Mouse (Mus musculus): ENCODE measurements around the gene Klf6. TPM values are rescaled to one million over a fixed set of nuclear protein-coding genes. Genes with fewer than 3 reads are reported as not detected.

The Klf6 gene
- total RNA-seq, 2 experiments from 2014 or later, result 27.9 to 31.9 TPM

- DNase-seq (ENCODE audit: low spot score in 2 of 2), result peak in 1 of 2 experiments; percentile 49
Measured at GRCm38 (mm10) chr13:5862626-5863407, 1.5 kb downstream of the Klf6 start.

GRCm38 (mm10) chr13:5863408-5863891, 2.2 kb downstream of the Klf6 start:
- DNase-seq (ENCODE audit: low spot score in 2 of 2), result peak in 1 of 2 experiments; percentile 44

GRCm38 (mm10) chr13:5864265-5865097, 3.2 kb downstream of the Klf6 start:
- no peak for DNase-seq (ENCODE audit: low spot score in 2 of 2)

- no peak for DNase-seq (ENCODE audit: low spot score in 2 of 2)
Measured at GRCm38 (mm10) chr13:5865098-5865415, 3.8 kb downstream of the Klf6 start.

- DNase-seq (ENCODE audit: low spot score in 2 of 2), result no peak
Measured at GRCm38 (mm10) chr13:5866091-5866490, 4.8 kb downstream of the Klf6 start.

DNA sequence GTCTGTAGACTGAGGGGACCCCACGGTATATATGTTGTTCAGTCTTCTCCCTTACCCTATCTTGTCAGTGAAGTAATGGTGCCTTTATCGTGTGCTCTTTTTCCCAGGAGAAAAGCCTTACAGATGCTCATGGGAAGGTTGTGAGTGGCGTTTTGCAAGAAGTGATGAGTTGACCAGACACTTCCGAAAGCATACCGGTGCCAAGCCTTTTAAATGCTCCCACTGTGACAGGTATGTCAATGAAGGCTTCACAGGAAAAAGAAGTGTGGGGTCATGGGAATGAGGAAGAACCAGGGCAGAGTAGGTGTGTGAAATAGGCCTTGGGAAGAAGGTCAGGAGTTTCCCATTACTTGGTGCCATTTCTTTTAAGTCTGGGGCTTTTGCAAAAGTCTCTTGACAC, 5.2 kb downstream of the Klf6 start:
- no peak for DNase-seq (ENCODE audit: low spot score in 2 of 2)

- DNase-seq (ENCODE audit: low spot score in 2 of 2), result no peak
Measured at GRCm38 (mm10) chr13:5868376-5868775, 7.1 kb downstream of the Klf6 start.

DNA sequence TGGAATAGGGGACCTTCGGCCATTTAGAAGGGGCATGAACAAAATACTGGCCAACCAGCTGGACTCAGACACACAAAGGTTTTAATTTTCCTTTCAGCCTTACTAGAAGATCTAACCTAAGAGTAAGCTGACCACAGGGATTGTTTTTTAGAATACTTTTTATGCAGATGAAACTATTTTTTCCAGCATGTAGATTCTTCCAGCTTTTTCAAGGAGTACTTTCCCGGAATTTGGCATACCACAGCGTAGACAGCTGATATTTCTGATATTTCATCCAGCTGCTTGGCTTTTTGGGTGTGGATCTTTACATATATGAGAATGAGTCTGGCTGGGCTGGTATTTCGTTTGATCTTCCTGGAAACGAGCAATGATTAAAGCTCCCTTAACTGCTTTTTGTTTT, 8.2 kb downstream of the Klf6 start:
- DNase-seq (ENCODE audit: low spot score in 2 of 2), result no peak

- DNase-seq (ENCODE audit: low spot score in 2 of 2), result no peak
Measured at GRCm38 (mm10) chr13:5869842-5870241, 8.6 kb downstream of the Klf6 start.

DNA sequence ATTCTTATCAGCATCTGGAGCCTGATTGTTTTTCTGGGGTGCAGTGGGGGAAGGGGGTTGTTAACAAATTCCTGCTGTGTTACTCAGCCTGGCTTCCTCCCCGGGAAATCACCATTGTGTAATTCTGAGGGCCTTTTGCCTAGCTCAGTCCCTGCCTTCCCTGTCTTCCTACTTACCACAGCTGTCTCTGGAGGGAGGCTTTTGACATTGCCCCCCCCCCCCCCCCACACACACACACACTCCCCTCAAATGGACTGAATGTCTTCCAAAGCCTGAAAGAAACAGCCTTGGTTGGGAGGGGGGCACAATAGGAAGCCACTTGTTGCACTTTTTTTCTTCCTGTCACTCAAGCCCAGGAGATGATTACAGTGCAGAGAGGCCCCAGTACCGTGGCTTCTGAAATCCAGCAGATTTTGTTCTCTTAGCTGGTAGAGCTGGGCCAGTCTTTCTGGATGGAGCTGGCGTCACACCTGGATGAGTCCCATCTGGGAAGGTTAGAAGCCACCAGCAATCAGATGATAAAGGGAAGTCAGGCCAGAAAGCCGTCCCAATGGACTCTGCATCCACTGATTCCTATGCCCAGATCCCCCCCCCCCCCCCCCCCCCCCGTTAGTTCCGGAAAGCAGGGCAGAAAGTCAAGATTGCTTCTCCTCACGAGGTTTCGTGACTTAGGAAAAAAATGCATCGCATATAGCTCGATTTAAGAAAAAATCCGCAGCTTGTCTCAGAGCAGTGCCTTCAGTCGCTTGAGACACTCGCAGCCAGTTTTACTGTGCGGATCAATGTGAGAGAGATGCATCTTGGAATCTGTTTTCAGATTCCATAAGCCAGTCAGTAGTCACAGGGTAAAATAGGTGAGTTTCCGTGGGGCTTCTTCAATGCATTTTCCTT, 9.3 kb downstream of the Klf6 start:
- DNase-seq (ENCODE audit: low spot score in 2 of 2), result no peak

DNA sequence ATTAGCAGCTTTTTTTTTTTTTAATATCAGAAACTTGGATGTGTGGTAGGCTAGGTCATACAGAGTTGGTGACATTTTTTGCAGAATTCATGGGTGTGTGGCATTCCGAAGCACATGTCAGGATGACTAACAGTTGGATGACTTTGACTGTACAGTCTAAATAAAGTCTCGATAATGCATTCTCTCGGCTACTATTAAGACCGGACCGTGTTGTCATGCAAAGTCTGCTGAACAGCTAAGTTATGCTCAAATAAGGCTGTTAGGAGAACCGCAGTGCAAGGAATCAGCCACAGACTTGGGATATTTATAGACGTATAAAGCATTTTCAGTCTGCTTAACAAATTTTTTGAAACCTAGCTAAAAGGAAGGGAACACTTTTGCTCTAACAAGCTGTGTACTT, 10.1 kb downstream of the Klf6 start:
- DNase-seq (ENCODE audit: low spot score in 2 of 2), result no peak

- DNase-seq (ENCODE audit: low spot score in 2 of 2), result no peak
Measured at GRCm38 (mm10) chr13:5873681-5874080, 12.4 kb downstream of the Klf6 start.

GRCm38 (mm10) chr13:5875478-5875877, 14.2 kb downstream of the Klf6 start:
- DNase-seq (ENCODE audit: low spot score in 2 of 2), result no peak

DNA sequence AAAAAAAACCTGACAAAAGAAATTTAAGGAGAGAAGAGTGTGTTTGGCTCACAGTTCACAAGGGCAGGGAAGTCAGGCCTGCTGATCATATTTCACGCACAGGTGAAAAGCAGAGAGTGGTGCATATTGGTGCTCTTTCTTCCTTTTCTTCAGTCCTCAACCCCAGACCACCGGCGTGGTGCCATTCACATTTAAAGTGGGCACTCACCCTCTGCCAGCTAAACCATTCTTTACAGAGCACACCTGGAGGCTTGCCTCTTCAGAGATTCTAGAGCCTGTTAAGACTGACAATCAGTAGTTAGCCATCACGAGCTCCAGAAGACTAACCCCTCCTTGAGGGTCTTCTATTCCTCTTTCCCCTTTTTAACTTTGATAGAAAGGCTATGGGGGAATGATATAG, 17.5 kb downstream of the Klf6 start:
- DNase-seq (ENCODE audit: low spot score in 2 of 2), result no peak

DNA sequence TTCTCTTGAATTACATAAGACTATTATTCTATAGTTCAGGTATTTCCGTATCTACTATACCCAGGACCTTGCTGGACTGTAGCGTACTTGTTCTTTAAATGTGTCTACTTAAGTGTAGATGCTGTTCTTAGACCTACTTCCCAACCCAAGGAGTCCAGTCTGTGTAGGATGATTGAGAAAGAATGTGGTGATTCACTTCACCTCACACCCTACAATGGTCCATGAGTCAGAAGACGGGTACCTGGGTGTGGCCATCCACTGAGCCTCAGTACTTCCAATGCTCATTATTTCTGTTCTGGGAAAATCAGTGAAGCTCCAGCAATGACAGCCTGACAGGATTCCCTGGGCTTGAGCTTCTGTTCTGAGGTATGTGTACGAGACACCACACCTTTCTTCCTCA, 25.5 kb downstream of the Klf6 start:
- DNase-seq (ENCODE audit: low spot score in 2 of 2), result no peak

- DNase-seq (ENCODE audit: low spot score in 2 of 2), result no peak
Measured at GRCm38 (mm10) chr13:5888164-5888563, 26.9 kb downstream of the Klf6 start.

DNA sequence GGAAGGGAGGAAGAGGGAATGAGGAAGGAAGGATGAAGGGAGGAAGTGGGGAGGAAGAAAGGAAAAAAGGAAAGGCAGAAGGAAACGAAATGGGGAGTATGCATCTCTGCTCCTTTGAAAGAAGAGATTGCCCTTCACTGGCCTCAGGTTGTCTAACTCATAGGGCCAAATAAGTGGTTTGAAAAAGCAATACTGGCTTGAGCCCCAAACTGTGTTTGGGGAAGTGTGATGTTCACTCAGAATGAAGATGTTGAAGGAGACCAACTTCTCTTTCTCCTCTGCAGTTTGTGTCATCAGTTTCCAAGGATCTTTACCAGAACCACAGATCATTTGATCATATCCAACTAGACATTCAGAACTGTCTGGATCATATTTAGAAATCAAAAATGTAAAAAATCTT, 27.4 kb downstream of the Klf6 start:
- DNase-seq (ENCODE audit: low spot score in 2 of 2), result no peak

DNA sequence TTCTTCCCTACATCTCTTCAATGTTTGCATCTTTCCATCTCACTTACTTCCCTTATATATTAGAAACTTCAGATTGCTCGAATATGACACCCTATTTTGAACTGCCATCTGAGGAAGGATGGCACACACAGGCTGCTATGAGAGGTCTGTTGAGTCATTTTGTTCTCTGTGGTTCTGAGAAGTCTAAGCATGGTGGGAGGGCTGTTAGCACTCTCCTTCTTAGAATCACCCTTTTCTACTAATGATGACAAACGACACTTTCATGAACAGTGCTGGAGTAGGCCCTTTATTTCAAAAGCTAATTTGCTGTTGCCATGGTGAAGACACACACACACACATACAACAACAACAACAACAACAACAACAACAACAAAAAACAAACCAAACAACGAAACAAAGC, 28.8 kb downstream of the Klf6 start:
- DNase-seq (ENCODE audit: low spot score in 2 of 2), result no peak

DNA sequence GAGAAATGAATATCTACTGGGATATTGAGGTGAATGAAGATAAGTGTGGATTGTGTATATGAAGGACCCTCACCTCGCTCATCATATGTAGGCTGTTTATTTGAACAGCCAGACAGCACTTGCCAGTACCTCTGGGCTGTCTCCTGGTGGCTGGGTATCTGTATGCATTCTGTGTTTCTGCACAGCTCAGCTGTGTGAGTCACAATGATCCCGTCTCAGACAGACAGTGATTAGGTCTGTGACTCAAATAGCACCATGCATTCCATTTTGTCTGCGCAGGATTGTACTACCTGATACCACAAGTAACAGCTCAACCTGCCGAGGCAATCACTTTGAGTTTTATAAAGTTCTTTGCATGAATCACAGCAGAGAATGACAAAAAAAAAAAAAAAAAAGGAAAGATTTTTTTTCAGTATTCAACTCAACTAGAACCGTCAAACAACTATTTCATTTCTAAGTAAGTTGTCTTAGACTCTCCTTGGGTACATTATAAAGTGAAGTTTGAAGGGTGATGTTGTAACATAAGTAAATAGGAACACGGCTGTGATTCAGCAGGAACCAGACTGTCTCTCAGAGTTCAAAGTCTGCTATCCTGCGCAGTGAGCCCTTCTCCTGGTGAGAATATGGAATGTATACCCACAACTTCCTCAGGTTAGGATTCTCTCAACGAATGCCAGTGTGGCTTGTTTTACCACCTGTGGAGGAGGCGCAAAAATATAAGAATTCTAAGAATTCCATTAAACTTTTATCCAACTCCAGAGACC, 31.6 kb downstream of the Klf6 start:
- no peak for DNase-seq (ENCODE audit: low spot score in 2 of 2)

- DNase-seq (ENCODE audit: low spot score in 2 of 2), result no peak
Measured at GRCm38 (mm10) chr13:5894910-5895309, 33.6 kb downstream of the Klf6 start.

GRCm38 (mm10) chr13:5895851-5896250, 34.6 kb downstream of the Klf6 start:
- DNase-seq (ENCODE audit: low spot score in 2 of 2), result no peak
